Mouse (Mus musculus): ENCODE data around the gene Atxn7l3. TPM values are rescaled to one million over a fixed set of nuclear protein-coding genes. Genes with fewer than 3 reads are reported as not detected.
"Not testable (repeated sequence)": the region's sequence is repeated elsewhere in the genome, so short reads cannot be mapped to it uniquely, and the experiment has no call there.

The Atxn7l3 gene
- polyA plus RNA-seq, 1 experiment from 2014 or later = 37.5 TPM

GRCm38 (mm10) chr11:102283922-102284321 lies 12.5 kb downstream of the Atxn7l3 start:
- Histone ChIP-seq H3K4me1 (replicated peaks; ENCODE audit: control insufficient read depth, insufficient read depth, low read length) (peaks cover 12% of the 10 kb centered on the region), H3K4me3 (replicated peaks; ENCODE audit: low read length) (peak overlapping the region; percentile 63; the same call in 1 of the 2 replicates), H3K4me2 (replicated peaks) (peak overlapping the region; percentile 71), H3K27ac (peak overlapping the region; percentile 82), H3K9me3 (ENCODE audit: control insufficient read depth, low read length) (no peaks in the 10 kb centered on the region), H3K27me3 (ENCODE audit: control insufficient read depth, insufficient read depth, low read length) (no peaks in the 10 kb centered on the region), H3K36me3 (replicated peaks; ENCODE audit: control insufficient read depth, insufficient read depth) (peaks cover 18% of the 10 kb centered on the region), H3K9ac (no peak overlapping the region)
- ATAC-seq (ENCODE audit: low FRiP score) = no peak
- 90% methylated on average over 6 of the region's 6 CpGs for WGBS
- DNase-seq (ENCODE audit: low spot score) = no peak

- not testable (repeated sequence) for DNase-seq (ENCODE audit: low spot score); H3K9ac ChIP-seq; H3K4me1 ChIP-seq (replicated peaks; ENCODE audit: control insufficient read depth, insufficient read depth, low read length); H3K27me3 ChIP-seq (ENCODE audit: control insufficient read depth, insufficient read depth, low read length); H3K4me3 ChIP-seq (replicated peaks; ENCODE audit: low read length); H3K36me3 ChIP-seq (replicated peaks; ENCODE audit: control insufficient read depth, insufficient read depth); ATAC-seq (ENCODE audit: low FRiP score); H3K4me2 ChIP-seq (replicated peaks); H3K9me3 ChIP-seq (ENCODE audit: control insufficient read depth, low read length); H3K27ac ChIP-seq
- 69% methylated on average over 6 of the region's 6 CpGs for WGBS
Observed at GRCm38 (mm10) chr11:102280267-102280666, 16.2 kb downstream of the Atxn7l3 start.

- no peaks in the 10 kb centered on the region for H3K9me3 ChIP-seq (ENCODE audit: control insufficient read depth, low read length)
- WGBS = 90% methylated on average over 3 of the region's 3 CpGs
- no peak overlapping the region for H3K4me3 ChIP-seq (replicated peaks; ENCODE audit: low read length)
- H3K9ac ChIP-seq = no peak overlapping the region
- peaks cover 9% of the 10 kb centered on the region for H3K27me3 ChIP-seq (ENCODE audit: control insufficient read depth, insufficient read depth, low read length)
- H3K4me1 ChIP-seq (replicated peaks; ENCODE audit: control insufficient read depth, insufficient read depth, low read length) = peaks cover 9% of the 10 kb centered on the region
- ATAC-seq (ENCODE audit: low FRiP score) (no peak), DNase-seq (ENCODE audit: low spot score) (no peak)
- no peak overlapping the region for H3K27ac ChIP-seq
- no peak overlapping the region for H3K4me2 ChIP-seq (replicated peaks)
- H3K36me3 ChIP-seq (replicated peaks; ENCODE audit: control insufficient read depth, insufficient read depth) = no peaks in the 10 kb centered on the region
Observed at GRCm38 (mm10) chr11:102279595-102279994, 16.8 kb downstream of the Atxn7l3 start.

GRCm38 (mm10) chr11:102277754-102278153 lies 18.7 kb downstream of the Atxn7l3 start:
- Histone ChIP-seq H3K9ac (no peak overlapping the region), H3K4me3 (replicated peaks; ENCODE audit: low read length) (no peak overlapping the region), H3K36me3 (replicated peaks; ENCODE audit: control insufficient read depth, insufficient read depth) (no peaks in the 10 kb centered on the region), H3K27ac (no peak overlapping the region), H3K27me3 (ENCODE audit: control insufficient read depth, insufficient read depth, low read length) (peaks cover 9% of the 10 kb centered on the region), H3K4me2 (replicated peaks) (no peak overlapping the region), H3K9me3 (ENCODE audit: control insufficient read depth, low read length) (no peaks in the 10 kb centered on the region), H3K4me1 (replicated peaks; ENCODE audit: control insufficient read depth, insufficient read depth, low read length) (peaks cover 9% of the 10 kb centered on the region)
- 30% methylated on average over 11 of the region's 12 CpGs for WGBS
- ATAC-seq (ENCODE audit: low FRiP score) (no peak), DNase-seq (ENCODE audit: low spot score) (no peak)

- H3K27ac ChIP-seq = peak overlapping the region; percentile 32; the same call in 1 of the 2 replicates
- DNase-seq (ENCODE audit: low spot score) = peak; percentile 47
- H3K36me3 ChIP-seq (replicated peaks; ENCODE audit: control insufficient read depth, insufficient read depth) = no peaks in the 10 kb centered on the region
- peak overlapping the region; percentile 34 for H3K4me3 ChIP-seq (replicated peaks; ENCODE audit: low read length)
- H3K9ac ChIP-seq = peak overlapping the region; percentile 67
- H3K4me2 ChIP-seq (replicated peaks) = peak overlapping the region; percentile 86
- H3K9me3 ChIP-seq (ENCODE audit: control insufficient read depth, low read length) = no peaks in the 10 kb centered on the region
- H3K4me1 ChIP-seq (replicated peaks; ENCODE audit: control insufficient read depth, insufficient read depth, low read length) = peaks cover 9% of the 10 kb centered on the region
- H3K27me3 ChIP-seq (ENCODE audit: control insufficient read depth, insufficient read depth, low read length) = peaks cover 9% of the 10 kb centered on the region
- WGBS = under 1% methylated on average over 33 of the region's 33 CpGs
- peak; percentile 68; the same call in 1 of the 2 replicates for ATAC-seq (ENCODE audit: low FRiP score)
Observed at GRCm38 (mm10) chr11:102276411-102276915, 20.0 kb downstream of the Atxn7l3 start.

GRCm38 (mm10) chr11:102268520-102269244 lies 27.7 kb downstream of the Atxn7l3 start, which contains the start of gene Asb16:
Gene Asb16 (plus strand): TSS chr11:102268743.
- no peaks in the 10 kb centered on the region for H3K36me3 ChIP-seq (replicated peaks; ENCODE audit: control insufficient read depth, insufficient read depth)
- no peak within 1 kb of the TSS for H3K27ac ChIP-seq
- no peak within 1 kb of the TSS for H3K4me3 ChIP-seq (replicated peaks; ENCODE audit: low read length)
- no peaks in the 10 kb centered on the region for H3K9me3 ChIP-seq (ENCODE audit: control insufficient read depth, low read length)
- DNase-seq (ENCODE audit: low spot score) = no peak
- no peak within 1 kb of the TSS for H3K9ac ChIP-seq
- WGBS = 84% methylated on average over 12 of the region's 12 CpGs
- no peaks in the 10 kb centered on the region for H3K4me1 ChIP-seq (replicated peaks; ENCODE audit: control insufficient read depth, insufficient read depth, low read length)
- no peak for ATAC-seq (ENCODE audit: low FRiP score)
- no peaks in the 10 kb centered on the region for H3K27me3 ChIP-seq (ENCODE audit: control insufficient read depth, insufficient read depth, low read length)
- no peak within 1 kb of the TSS for H3K4me2 ChIP-seq (replicated peaks)

- peak; percentile 66; the same call in 1 of the 2 replicates for ATAC-seq (ENCODE audit: low FRiP score)
- DNase-seq (ENCODE audit: low spot score) = peak; percentile 79
- no peak overlapping the region for H3K4me2 ChIP-seq (replicated peaks)
- H3K4me3 ChIP-seq (replicated peaks; ENCODE audit: low read length) = no peak overlapping the region
- no peak overlapping the region for H3K27ac ChIP-seq
- H3K27me3 ChIP-seq (ENCODE audit: control insufficient read depth, insufficient read depth, low read length) = no peaks in the 10 kb centered on the region
- H3K9me3 ChIP-seq (ENCODE audit: control insufficient read depth, low read length) = no peaks in the 10 kb centered on the region
- no peak overlapping the region for H3K9ac ChIP-seq
- no peaks in the 10 kb centered on the region for H3K36me3 ChIP-seq (replicated peaks; ENCODE audit: control insufficient read depth, insufficient read depth)
- no peaks in the 10 kb centered on the region for H3K4me1 ChIP-seq (replicated peaks; ENCODE audit: control insufficient read depth, insufficient read depth, low read length)
- 9% methylated on average over 11 of the region's 11 CpGs for whole genome bisulfite sequencing
Observed at GRCm38 (mm10) chr11:102267480-102267879, 29.0 kb downstream of the Atxn7l3 start.

- Histone ChIP-seq H3K9ac (no peak overlapping the region), H3K27me3 (ENCODE audit: control insufficient read depth, insufficient read depth, low read length) (no peaks in the 10 kb centered on the region), H3K9me3 (ENCODE audit: control insufficient read depth, low read length) (no peaks in the 10 kb centered on the region), H3K4me1 (replicated peaks; ENCODE audit: control insufficient read depth, insufficient read depth, low read length) (no peaks in the 10 kb centered on the region), H3K36me3 (replicated peaks; ENCODE audit: control insufficient read depth, insufficient read depth) (no peaks in the 10 kb centered on the region), H3K4me3 (replicated peaks; ENCODE audit: low read length) (no peak overlapping the region), H3K4me2 (replicated peaks) (no peak overlapping the region), H3K27ac (no peak overlapping the region)
- WGBS = 87% methylated on average over 8 of the region's 8 CpGs
- ATAC-seq (ENCODE audit: low FRiP score) (no peak), DNase-seq (ENCODE audit: low spot score) (no peak)
Observed at GRCm38 (mm10) chr11:102266631-102267355, 29.6 kb downstream of the Atxn7l3 start.

- ATAC-seq (ENCODE audit: low FRiP score) (no peak), DNase-seq (ENCODE audit: low spot score) (no peak)
- no peaks in the 10 kb centered on the region for H3K9me3 ChIP-seq (ENCODE audit: control insufficient read depth, low read length)
- H3K4me3 ChIP-seq (replicated peaks; ENCODE audit: low read length) = no peak overlapping the region
- no peaks in the 10 kb centered on the region for H3K36me3 ChIP-seq (replicated peaks; ENCODE audit: control insufficient read depth, insufficient read depth)
- H3K27me3 ChIP-seq (ENCODE audit: control insufficient read depth, insufficient read depth, low read length) = no peaks in the 10 kb centered on the region
- WGBS = 66% methylated on average over 14 of the region's 14 CpGs
- H3K4me1 ChIP-seq (replicated peaks; ENCODE audit: control insufficient read depth, insufficient read depth, low read length) = no peaks in the 10 kb centered on the region
- H3K27ac ChIP-seq = no peak overlapping the region
- no peak overlapping the region for H3K4me2 ChIP-seq (replicated peaks)
- H3K9ac ChIP-seq = no peak overlapping the region
Observed at GRCm38 (mm10) chr11:102265816-102266215, 30.6 kb downstream of the Atxn7l3 start.

All from hindbrain, embryonic 14.5 days (tissue).